Mouse (Mus musculus) erythroblast, embryonic 14.5 days (primary cell): ENCODE results near the gene Olfr735.

ENCODE experiments used
- GATA1 ChIP-seq: IDR thresholded peaks from 2 replicates; pipeline ENCODE4 v1.6.1; 2012; ENCODE audit warnings: low read length, inconsistent platforms, mixed read lengths
- TAL1 ChIP-seq: IDR thresholded peaks from 3 replicates; pipeline ENCODE4 v1.6.1; 2012; ENCODE audit warnings: low read length, inconsistent platforms, mixed read lengths

DNA sequence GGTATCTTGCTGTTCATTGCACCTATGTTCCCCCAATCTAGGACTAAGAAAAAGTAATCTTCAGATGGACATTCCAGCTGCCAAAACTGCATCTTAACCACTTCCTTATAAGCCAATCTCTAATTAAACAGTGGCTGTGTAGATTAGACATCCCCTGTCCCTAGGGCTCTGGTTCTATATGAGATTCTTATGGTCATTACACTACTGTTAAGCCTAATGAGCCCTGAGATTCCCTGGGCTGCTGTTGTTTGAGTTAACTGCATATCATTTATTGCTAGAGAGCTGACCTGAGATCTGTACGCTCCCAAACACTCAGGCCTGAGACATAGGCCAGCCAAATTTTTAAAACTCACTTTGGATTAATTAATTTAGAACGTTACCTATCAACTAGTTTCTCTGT lies at the start of gene Olfr735:
- TF ChIP-seq TAL1, result no peak
- TF ChIP-seq GATA1, result no peak
